Mouse (Mus musculus) neutrophil, adult 65 days (primary cell): ENCODE data around the gene Luzp4. TPM values are rescaled to one million over a fixed set of nuclear protein-coding genes. Genes with fewer than 3 reads are reported as not detected.

ENCODE experiments used
- total RNA-seq: library from RNA; stranded (reverse); gene quantifications from 2 replicates; pipeline ENCODE4 v1.2.4, GENCODE M21; 2023

Luzp4 gene
- not detected in 2 replicates for total RNA-seq

GRCm38 (mm10) chrX:148857340-148857739, at the start of gene Luzp4:
Gene Luzp4, plus strand, starts transcription at chrX:148857640.

Other genes with a start within 250 kb of the Luzp4 start
- not detected in 2 replicates for gene Gm8334, start 242.5 kb upstream of the Luzp4 start, total RNA-seq
- gene Gm15127, start 194.0 kb upstream of the Luzp4 start, total RNA-seq, result not detected in 2 replicates
- gene Ott, start 216.6 kb downstream of the Luzp4 start, total RNA-seq, result not detected in 2 replicates